Mouse (Mus musculus) bone marrow macrophage, adult 2 months (primary cell): ENCODE results near the gene Rnf181. TPM values are rescaled to one million over a fixed set of nuclear protein-coding genes. Genes with fewer than 3 reads are reported as not detected.

Experiments
- H3K27ac ChIP-seq: 2 replicates; pipeline ENCODE4 v1.5.1; 2012; ENCODE audit warnings: low read depth, low read length; ENCODE audit not compliant: insufficient read depth
- H3K4me1 ChIP-seq: 2 replicates; pipeline ENCODE4 v1.6.1; 2012; ENCODE audit warnings: low read length; ENCODE audit not compliant: control insufficient read depth, insufficient read depth
- H3K4me3 ChIP-seq: 2 replicates; pipeline ENCODE4 v1.5.1; 2012; ENCODE audit warnings: mild to moderate bottlenecking, low read length, moderate library complexity; ENCODE audit not compliant: insufficient read depth
- CTCF ChIP-seq: IDR thresholded peaks from 2 replicates; pipeline ENCODE4 v1.5.1; 2012; ENCODE audit warnings: low read depth, mild to moderate bottlenecking, low read length, moderate library complexity
- POLR2A ChIP-seq: IDR thresholded peaks from 2 replicates; pipeline ENCODE4 v1.6.1; 2012; ENCODE audit warnings: mild to moderate bottlenecking, low read depth, low read length, borderline replicate concordance
- polyA plus RNA-seq: library from polyadenylated mRNA; stranded (reverse); fragments of >200 nt; gene quantifications from 2 replicates; pipeline ENCODE4 v1.2.4, GENCODE M21; 2012; ENCODE audit not compliant: missing spikeins, insufficient read depth, insufficient read length

Rnf181 gene
- polyA plus RNA-seq, 1 experiment, result 97.4 TPM

DNA sequence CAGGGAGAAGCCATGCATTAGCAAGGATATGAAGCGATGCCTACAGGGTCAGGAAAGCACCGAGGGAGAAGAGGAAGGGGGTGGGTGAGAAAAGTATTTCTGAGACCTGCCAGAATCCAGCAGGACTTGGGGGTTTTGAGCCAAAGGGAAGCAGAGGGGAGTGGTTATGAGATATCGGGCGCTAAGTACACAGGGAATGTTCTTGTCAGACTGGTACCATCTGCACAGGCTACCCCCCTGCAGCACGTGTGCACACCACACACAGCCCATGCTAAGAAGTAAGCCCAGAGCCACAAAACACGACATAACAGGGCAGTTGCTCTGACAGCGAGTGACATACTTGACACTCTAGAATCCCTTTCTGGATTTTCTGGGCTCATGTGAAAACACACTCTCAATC is 7.5 kb upstream of the Rnf181 start:
- Histone ChIP-seq H3K27ac (no peak overlapping the region), H3K4me3 (no peak overlapping the region), H3K4me1 (peaks cover 12% of the 10 kb centered on the region)
- no peak for TF ChIP-seq POLR2A
- no peak for TF ChIP-seq CTCF

GRCm38 (mm10) chr6:72373184-72373583 is 6.4 kb upstream of the Rnf181 start:
- no peak for TF ChIP-seq POLR2A
- TF ChIP-seq CTCF, result no peak
- no peak overlapping the region for H3K27ac ChIP-seq
- H3K4me3 ChIP-seq, result no peak overlapping the region
- peaks cover 10% of the 10 kb centered on the region for H3K4me1 ChIP-seq

GRCm38 (mm10) chr6:72371571-72371970 is 4.8 kb upstream of the Rnf181 start:
- Histone ChIP-seq H3K27ac (no peak overlapping the region), H3K4me3 (no peak overlapping the region), H3K4me1 (peaks cover 6% of the 10 kb centered on the region)
- TF ChIP-seq POLR2A (no peak), CTCF (no peak)

- peaks cover 10% of the 10 kb centered on the region for H3K4me1 ChIP-seq
- no peak overlapping the region for H3K4me3 ChIP-seq
- TF ChIP-seq CTCF (no peak), POLR2A (no peak)
- no peak overlapping the region for H3K27ac ChIP-seq
These were observed 4.4 kb upstream of the Rnf181 start for GRCm38 (mm10) chr6:72371147-72371546.

DNA sequence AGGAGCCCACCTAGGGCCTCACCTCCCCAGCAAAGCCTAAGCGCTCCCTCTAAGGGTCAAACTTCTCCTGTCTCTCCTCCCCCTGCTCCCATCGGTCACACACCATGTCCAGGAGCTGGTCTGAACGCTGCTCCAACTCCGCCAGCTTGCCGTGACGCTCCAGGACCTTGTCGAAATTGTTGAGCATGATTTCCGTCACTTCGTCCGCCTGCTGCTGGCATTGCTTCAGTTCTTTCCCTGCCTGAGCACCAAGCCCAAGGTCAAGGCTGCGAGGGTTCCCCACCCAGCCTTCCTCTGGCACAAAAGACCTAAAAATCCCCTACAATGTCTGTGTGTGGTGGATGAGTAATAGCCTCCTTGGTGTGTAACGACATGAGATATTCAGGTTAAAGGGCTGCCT is 3.3 kb upstream of the Rnf181 start:
- Histone ChIP-seq H3K4me1 (peaks cover 9% of the 10 kb centered on the region), H3K27ac (no peak overlapping the region), H3K4me3 (no peak overlapping the region)
- TF ChIP-seq POLR2A, result no peak
- no peak for TF ChIP-seq CTCF

- H3K4me1 ChIP-seq, result peaks cover 4% of the 10 kb centered on the region; the same call in 1 of the 2 replicates
- no peak overlapping the region for H3K4me3 ChIP-seq
- TF ChIP-seq CTCF (no peak), POLR2A (no peak)
- H3K27ac ChIP-seq, result no peak overlapping the region
These were observed 2.8 kb upstream of the Rnf181 start for GRCm38 (mm10) chr6:72369557-72369956.

DNA sequence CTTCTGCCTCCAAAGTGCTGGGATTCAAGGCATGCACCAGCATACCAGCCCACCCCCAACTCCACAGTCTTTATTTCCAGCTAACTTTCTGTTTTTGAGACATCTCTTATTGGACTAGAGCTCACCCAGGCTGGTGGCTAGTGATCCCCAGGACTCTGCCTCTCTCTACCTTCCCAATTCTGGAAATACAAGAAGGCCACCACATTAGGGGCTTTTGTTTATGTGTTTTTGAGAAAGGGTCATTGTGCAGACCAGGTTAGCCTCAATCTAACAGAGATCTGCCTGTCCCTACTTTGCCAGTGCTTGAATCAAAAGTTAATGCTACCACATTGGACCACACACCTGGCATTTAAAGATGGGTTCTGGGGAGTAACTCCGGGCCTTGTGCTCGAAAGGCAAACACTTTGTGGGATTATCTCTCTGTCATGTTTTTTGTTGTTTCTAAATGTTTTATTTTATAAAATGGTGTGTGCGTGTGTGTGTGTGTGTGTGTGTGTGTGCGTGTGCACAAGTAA is 761 bp upstream of the Rnf181 start:
- no peak for TF ChIP-seq POLR2A
- TF ChIP-seq CTCF, result no peak
- peaks cover 4% of the 10 kb centered on the region; the same call in 1 of the 2 replicates for H3K4me1 ChIP-seq

GRCm38 (mm10) chr6:72366304-72366703 is 452 bp downstream of the Rnf181 start:
- TF ChIP-seq CTCF (no peak), POLR2A (no peak)
- peaks cover 5% of the 10 kb centered on the region for H3K4me1 ChIP-seq
- no peak overlapping the region for H3K4me3 ChIP-seq
- no peak overlapping the region for H3K27ac ChIP-seq

More for the DNA sequence above, 761 bp upstream of the Rnf181 start:
- Histone ChIP-seq H3K27ac (no peak overlapping the region), H3K4me3 (no peak overlapping the region)

- H3K4me1 ChIP-seq, result peaks cover 10% of the 10 kb centered on the region
- no peak overlapping the region for H3K27ac ChIP-seq
- H3K4me3 ChIP-seq, result no peak overlapping the region
- TF ChIP-seq CTCF (no peak), POLR2A (no peak)
These were observed 1.8 kb downstream of the Rnf181 start for GRCm38 (mm10) chr6:72364985-72365384.

- Histone ChIP-seq H3K4me3 (no peak overlapping the region), H3K4me1 (peaks cover 10% of the 10 kb centered on the region), H3K27ac (no peak overlapping the region)
- TF ChIP-seq CTCF, result no peak
These were observed 2.7 kb downstream of the Rnf181 start for GRCm38 (mm10) chr6:72364009-72364408.
